31 mouse cellular contexts compared by ENCODE assay signal in genomic region chr17:68205545-68205944, GRCm38 (mm10).
A peak's percentile ranks its signal among the peaks of the same experiment; 100 is the strongest.
DNase-seq lines count a peak whose midpoint lies in the region; ATAC-seq and TF ChIP-seq lines count a peak whose summit lies in the region.
"Had no signal": no experiment of that assay in that cellular context is flagged by ENCODE, and none has a peak within 500 bp of the region (broad histone marks: within the 10 kb centered on the region; RNA-seq: fewer than 3 reads in every experiment).

No protein-coding gene starts in this region.

- H3K4me3 ChIP-seq in midbrain, embryonic 11.5 days (ENCODE audit: low read depth, low read length) = no peak overlapping the region
- H3K4me3 ChIP-seq in midbrain, embryonic 14.5 days (replicated peaks; ENCODE audit: low read depth, low read length) = no peak overlapping the region
- H3K4me3 ChIP-seq in testis, adult 2 months (ENCODE audit: control insufficient read depth, low read depth, low read length) = peak overlapping the region; percentile 16
- H3K4me3 ChIP-seq in stomach, postnatal 0 days (ENCODE audit: low read depth, low read length) = no peak overlapping the region
- H3K4me3 ChIP-seq in kidney, embryonic 16.5 days (ENCODE audit: low read length) = no peak overlapping the region
- H3K4me3 ChIP-seq: embryonic facial prominence, embryonic 10.5 days; embryonic facial prominence, embryonic 13.5 days; erythroblast, embryonic 14.5 days; forebrain, embryonic 10.5 days; forebrain, embryonic 13.5 days; gastrocnemius, adult 2 months; heart, embryonic 10.5 days; heart, embryonic 13.5 days had no signal

- 80% methylated on average over 4 of the region's 4 CpGs for WGBS in midbrain, embryonic 11.5 days
- WGBS in midbrain, embryonic 14.5 days = 84% methylated on average over 4 of the region's 4 CpGs
- 73% methylated on average over 4 of the region's 4 CpGs for WGBS in stomach, postnatal 0 days
- 83% methylated on average over 4 of the region's 4 CpGs for WGBS in kidney, embryonic 16.5 days

- no peaks in the 10 kb centered on the region for H3K9me3 ChIP-seq in midbrain, embryonic 11.5 days (ENCODE audit: control insufficient read depth, low read length)
- H3K9me3 ChIP-seq in midbrain, embryonic 14.5 days (ENCODE audit: control insufficient read depth, low read length) = no peaks in the 10 kb centered on the region
- no peaks in the 10 kb centered on the region for H3K9me3 ChIP-seq in stomach, postnatal 0 days (ENCODE audit: control insufficient read depth, low read length)
- no peaks in the 10 kb centered on the region for H3K9me3 ChIP-seq in kidney, embryonic 16.5 days (ENCODE audit: low read length)
- H3K9me3 ChIP-seq: embryonic facial prominence, embryonic 10.5 days; embryonic facial prominence, embryonic 13.5 days; forebrain, embryonic 10.5 days; forebrain, embryonic 13.5 days; heart, embryonic 10.5 days; heart, embryonic 13.5 days had no signal

- TF ChIP-seq EP300 in stomach, postnatal 0 days (optimal IDR thresholded peaks at IDR 0.05) = no peak

- no peak overlapping the region for H3K4me2 ChIP-seq in midbrain, embryonic 11.5 days
- no peak overlapping the region for H3K4me2 ChIP-seq in midbrain, embryonic 14.5 days (ENCODE audit: low read length)
- no peak overlapping the region for H3K4me2 ChIP-seq in stomach, postnatal 0 days (replicated peaks; ENCODE audit: low read depth)
- H3K4me2 ChIP-seq in kidney, embryonic 16.5 days (replicated peaks; ENCODE audit: low read depth, low read length) = no peak overlapping the region
- H3K4me2 ChIP-seq: embryonic facial prominence, embryonic 13.5 days; forebrain, embryonic 13.5 days; heart, embryonic 13.5 days; hindbrain, embryonic 14.5 days had no signal

- TF ChIP-seq CTCF in testis, adult 2 months (IDR thresholded peaks at IDR 0.05; ENCODE audit: control insufficient read depth, insufficient read depth, insufficient replicate concordance, low read depth, low read length) = no peak
- no peak for TF ChIP-seq CTCF in stomach, postnatal 0 days (IDR thresholded peaks at IDR 0.05; ENCODE audit: low read depth)

- DNase-seq in midbrain, embryonic 11.5 days (ENCODE audit: low spot score, missing footprints) = peak; percentile 12
- DNase-seq in midbrain, embryonic 14.5 days = no peak
- no peak for DNase-seq in testis, postnatal 14 days (ENCODE audit: low spot score)
- peak; percentile 26 for DNase-seq in fat pad, adult 2 months (ENCODE audit: extremely low read depth, low read depth, low spot score)
- peak; percentile 38 for DNase-seq in stomach, postnatal 0 days (ENCODE audit: low spot score)
- DNase-seq in heart, adult 8-10 months (ENCODE audit: low spot score) = no peak
- DNase-seq: adrenal gland, adult 8-10 months; adrenal gland, postnatal 25 days; cerebellum, adult 18-20 months; cerebellum, adult 9-10 months; cerebellum, postnatal 14 days; embryo, embryonic 11 days; gastrocnemius, adult 2 months; gastrocnemius, postnatal 14 days; heart, adult 18-20 months; heart, postnatal 14 days; heart, postnatal 4 days had no signal

- H3K9ac ChIP-seq in midbrain, embryonic 11.5 days (ENCODE audit: low read length) = no peak overlapping the region
- H3K9ac ChIP-seq in midbrain, embryonic 14.5 days (replicated peaks; ENCODE audit: low read length) = no peak overlapping the region
- H3K9ac ChIP-seq in stomach, postnatal 0 days (ENCODE audit: low read length) = no peak overlapping the region
- H3K9ac ChIP-seq in kidney, embryonic 16.5 days (replicated peaks; ENCODE audit: low read length) = no peak overlapping the region
- H3K9ac ChIP-seq: embryonic facial prominence, embryonic 13.5 days; forebrain, embryonic 13.5 days; heart, embryonic 13.5 days; hindbrain, embryonic 14.5 days had no signal

- H3K36me3 ChIP-seq in midbrain, embryonic 11.5 days (ENCODE audit: control insufficient read depth, insufficient read depth, low read length) = no peaks in the 10 kb centered on the region
- no peaks in the 10 kb centered on the region for H3K36me3 ChIP-seq in midbrain, embryonic 14.5 days (ENCODE audit: control insufficient read depth, insufficient read depth, low read length)
- no peaks in the 10 kb centered on the region for H3K36me3 ChIP-seq in testis, adult 2 months (ENCODE audit: control insufficient read depth, insufficient read depth, low read length)
- no peaks in the 10 kb centered on the region for H3K36me3 ChIP-seq in stomach, postnatal 0 days (ENCODE audit: control insufficient read depth, insufficient read depth, low read length)
- no peaks in the 10 kb centered on the region for H3K36me3 ChIP-seq in kidney, embryonic 16.5 days (ENCODE audit: insufficient read depth, low read length)
- H3K36me3 ChIP-seq: embryonic facial prominence, embryonic 10.5 days; embryonic facial prominence, embryonic 13.5 days; forebrain, embryonic 10.5 days; heart, embryonic 10.5 days; heart, embryonic 13.5 days had no signal

- H3K27ac ChIP-seq in midbrain, embryonic 11.5 days (ENCODE audit: low read depth, low read length) = no peak overlapping the region
- H3K27ac ChIP-seq in midbrain, embryonic 14.5 days (replicated peaks; ENCODE audit: low read depth, low read length) = no peak overlapping the region
- H3K27ac ChIP-seq in testis, adult 2 months (ENCODE audit: control insufficient read depth, insufficient read depth, low read depth, low read length) = no peak overlapping the region
- H3K27ac ChIP-seq in stomach, postnatal 0 days (replicated peaks) = no peak overlapping the region
- no peak overlapping the region for H3K27ac ChIP-seq in kidney, embryonic 16.5 days (ENCODE audit: low read length)
- H3K27ac ChIP-seq: embryonic facial prominence, embryonic 10.5 days; embryonic facial prominence, embryonic 13.5 days; forebrain, embryonic 10.5 days; forebrain, embryonic 13.5 days; gastrocnemius, adult 2 months; heart, embryonic 10.5 days; heart, embryonic 13.5 days; hindbrain, embryonic 14.5 days; hindbrain, postnatal 0 days had no signal

- TF ChIP-seq POLR2A in testis, adult 2 months (IDR thresholded peaks at IDR 0.05; ENCODE audit: control insufficient read depth, low read depth, low read length) = no peak

- ATAC-seq in midbrain, embryonic 11.5 days (ENCODE audit: low FRiP score) = no peak
- no peak for ATAC-seq in midbrain, embryonic 14.5 days (ENCODE audit: low FRiP score, low TSS enrichment)
- peak; percentile 85 for ATAC-seq in stomach, postnatal 0 days (ENCODE audit: low FRiP score, low TSS enrichment)
- no peak for ATAC-seq in kidney, embryonic 16.5 days (ENCODE audit: low FRiP score, low TSS enrichment)
- ATAC-seq: activated CD4-positive, CD25-positive, alpha-beta regulatory T cell, adult 4 months; CD4-positive, CD25-positive, alpha-beta regulatory T cell, adult 4 months; forebrain, embryonic 13.5 days; forebrain, embryonic 16.5 days; hindbrain, postnatal 0 days had no signal

- H3K27me3 ChIP-seq in midbrain, embryonic 11.5 days (ENCODE audit: control insufficient read depth, insufficient read depth, low read length) = no peaks in the 10 kb centered on the region
- no peaks in the 10 kb centered on the region for H3K27me3 ChIP-seq in midbrain, embryonic 14.5 days (ENCODE audit: control insufficient read depth, insufficient read depth, low read length)
- H3K27me3 ChIP-seq in testis, adult 2 months (ENCODE audit: control insufficient read depth, insufficient read depth, low read length) = no peaks in the 10 kb centered on the region
- H3K27me3 ChIP-seq in stomach, postnatal 0 days (ENCODE audit: control insufficient read depth, insufficient read depth, low read length) = no peaks in the 10 kb centered on the region
- no peaks in the 10 kb centered on the region for H3K27me3 ChIP-seq in kidney, embryonic 16.5 days (ENCODE audit: insufficient read depth, low read length)
- H3K27me3 ChIP-seq: embryonic facial prominence, embryonic 13.5 days; forebrain, embryonic 13.5 days; heart, embryonic 13.5 days had no signal

- H3K4me1 ChIP-seq in midbrain, embryonic 11.5 days (ENCODE audit: control insufficient read depth, insufficient read depth, low read length) = no peaks in the 10 kb centered on the region
- no peaks in the 10 kb centered on the region for H3K4me1 ChIP-seq in midbrain, embryonic 14.5 days (ENCODE audit: control insufficient read depth, insufficient read depth, low read length)
- H3K4me1 ChIP-seq in testis, adult 2 months (ENCODE audit: control insufficient read depth, insufficient read depth, low read length) = no peaks in the 10 kb centered on the region
- no peaks in the 10 kb centered on the region for H3K4me1 ChIP-seq in stomach, postnatal 0 days (replicated peaks; ENCODE audit: control insufficient read depth, insufficient read depth)
- H3K4me1 ChIP-seq in kidney, embryonic 16.5 days (ENCODE audit: insufficient read depth, low read length) = no peaks in the 10 kb centered on the region
- H3K4me1 ChIP-seq: heart, embryonic 10.5 days had no signal

Comparison
In these comparisons a context has a peak if more than half of its experiments do, and no peak if none do; other contexts are left out.
1. DNase-seq: peak in midbrain, embryonic 11.5 days (single experiment), fat pad, adult 2 months (single experiment) and stomach, postnatal 0 days (single experiment); none in midbrain, embryonic 14.5 days (single experiment), testis, postnatal 14 days (single experiment) and heart, adult 8-10 months (single experiment).